Mouse (Mus musculus) intestine, embryonic 14.5 days (tissue): ENCODE data around the gene Dhx16. TPM values are rescaled to one million over a fixed set of nuclear protein-coding genes. Genes with fewer than 3 reads are reported as not detected.
A peak's percentile ranks its signal among the peaks of the same experiment; 100 is the strongest.

Experiments used
- ATAC-seq: fragments of 200-750 bp; cut with Nextera tagmentation; replicated peaks from 2 replicates; pipeline ENCODE4 v1.8.0; 2017; ENCODE audit warnings: low read depth, moderate number of reproducible peaks, moderate TSS enrichment, moderate library complexity; ENCODE audit not compliant: low FRiP score, low TSS enrichment
- DNase-seq: peaks from one replicate; pipeline ENCODE4 v3.0.0-alpha.2; 2018; ENCODE audit warnings: low spot score
- H3K27ac ChIP-seq: fragments of 300-500 bp; sonication (generic); 2 replicates; pipeline ENCODE4 v1.5.1; 2014; ENCODE audit warnings: low read depth, mild to moderate bottlenecking, control low read depth
- H3K27me3 ChIP-seq: fragments of 300-500 bp; sonication (generic); replicated peaks from 2 replicates; pipeline ENCODE4 v1.6.1; 2014; ENCODE audit warnings: low read length, control low read depth; ENCODE audit not compliant: control insufficient read depth, insufficient read depth
- H3K36me3 ChIP-seq: fragments of 300-500 bp; sonication (generic); 2 replicates; pipeline ENCODE4 v1.6.1; 2014; ENCODE audit warnings: low read length, control low read depth; ENCODE audit not compliant: control insufficient read depth, insufficient read depth
- H3K4me1 ChIP-seq: fragments of 300-500 bp; sonication (generic); replicated peaks from 2 replicates; pipeline ENCODE4 v1.6.1; 2014; ENCODE audit warnings: low read length, control low read depth, mixed read lengths; ENCODE audit not compliant: control insufficient read depth, insufficient read depth
- H3K4me2 ChIP-seq: fragments of 300-500 bp; sonication (generic); 2 replicates; pipeline ENCODE4 v1.6.1; 2014; ENCODE audit warnings: low read length
- H3K4me3 ChIP-seq: fragments of 300-500 bp; sonication (generic); 2 replicates; pipeline ENCODE4 v1.5.1; 2014; ENCODE audit warnings: low read depth, low read length, control low read depth, mixed read lengths
- H3K9ac ChIP-seq: fragments of 300-500 bp; sonication (generic); 2 replicates; pipeline ENCODE4 v1.6.1; 2014; ENCODE audit warnings: mild to moderate bottlenecking, low read length
- H3K9me3 ChIP-seq: fragments of 300-500 bp; sonication (generic); 2 replicates; pipeline ENCODE4 v1.6.1; 2016; ENCODE audit warnings: low read length, control low read depth; ENCODE audit not compliant: control insufficient read depth
- WGBS: fragments of 180-500 bp; shearing (Covaris S2); extraction: QIAGEN DNeasy Blood & Tissue Kit; methylation state at CpG from one replicate; pipeline ENCODE4 v1.1.7; 2014; 5-methylcytosine and 5-hydroxymethylcytosine counted together
- polyA plus RNA-seq: library from polyadenylated mRNA; unstranded; fragments of >200 nt; fragmentation: Nextera tagmentation; extraction: Ambion mirVana; gene quantifications from 2 replicates; pipeline ENCODE4 v1.2.1, GENCODE M21; 2014

Gene Dhx16
- polyA plus RNA-seq, 1 experiment from 2014 or later, result 46.1 TPM

GRCm38 (mm10) chr17:35914975-35915374 lies 35.4 kb downstream of the Dhx16 start:
- no peak for DNase-seq
- Histone ChIP-seq H3K4me3 (peak overlapping the region; percentile 60; the same call in 1 of the 2 replicates), H3K4me1 (peaks cover 14% of the 10 kb centered on the region), H3K9ac (no peak overlapping the region; the same call in 1 of the 2 replicates), H3K4me2 (peak overlapping the region; percentile 72), H3K27me3 (no peaks in the 10 kb centered on the region), H3K9me3 (no peaks in the 10 kb centered on the region), H3K36me3 (peaks cover 44% of the 10 kb centered on the region), H3K27ac (no peak overlapping the region)
- ATAC-seq, result no peak
- 80% methylated on average over 6 of the region's 6 CpGs for WGBS

- ATAC-seq, result no peak
- Histone ChIP-seq H3K36me3 (peaks cover 44% of the 10 kb centered on the region), H3K27ac (peak overlapping the region; percentile 99), H3K27me3 (no peaks in the 10 kb centered on the region), H3K4me2 (peak overlapping the region; percentile 72), H3K4me3 (peak overlapping the region; percentile 60), H3K4me1 (peaks cover 22% of the 10 kb centered on the region), H3K9me3 (no peaks in the 10 kb centered on the region), H3K9ac (peak overlapping the region; percentile 100)
- DNase-seq, result peak; percentile 59
- WGBS, result 2% methylated on average over 28 of the region's 28 CpGs
These were observed 36.1 kb downstream of the Dhx16 start for GRCm38 (mm10) chr17:35915538-35916296.

GRCm38 (mm10) chr17:35916297-35917142 lies 36.9 kb downstream of the Dhx16 start, which contains the start of the genes Mrps18b and Ppp1r10:
Gene Mrps18b, minus strand, starts transcription at chr17:35916389.
Gene Ppp1r10, plus strand, starts transcription at chr17:35916434.
- Histone ChIP-seq H3K27ac (peak within 1 kb of the TSS; percentile 99), H3K36me3 (peaks cover 37% of the 10 kb centered on the region), H3K4me1 (peaks cover 28% of the 10 kb centered on the region), H3K27me3 (no peaks in the 10 kb centered on the region), H3K4me2 (peak within 1 kb of the TSS; percentile 90), H3K9ac (peak within 1 kb of the TSS; percentile 100), H3K9me3 (no peaks in the 10 kb centered on the region), H3K4me3 (peak within 1 kb of the TSS; percentile 60)
- DNase-seq (peak; percentile 98), ATAC-seq (peak; percentile 91)
- WGBS, result under 1% methylated on average over 83 of the region's 83 CpGs

GRCm38 (mm10) chr17:35917143-35917462 lies 37.5 kb downstream of the Dhx16 start:
- Histone ChIP-seq H3K4me1 (peaks cover 28% of the 10 kb centered on the region), H3K27me3 (no peaks in the 10 kb centered on the region), H3K9ac (peak overlapping the region; percentile 100), H3K4me2 (peak overlapping the region; percentile 90), H3K9me3 (no peaks in the 10 kb centered on the region), H3K4me3 (peak overlapping the region; percentile 60), H3K36me3 (peaks cover 31% of the 10 kb centered on the region), H3K27ac (peak overlapping the region; percentile 99)
- ATAC-seq, result no peak
- DNase-seq, result no peak
- 0% methylated on average over 8 of the region's 8 CpGs for WGBS

- peak; percentile 79 for DNase-seq
These were observed 38.0 kb downstream of the Dhx16 start for GRCm38 (mm10) chr17:35917463-35918251.

GRCm38 (mm10) chr17:35918276-35919059 lies 38.8 kb downstream of the Dhx16 start:
- Histone ChIP-seq H3K9me3 (no peaks in the 10 kb centered on the region), H3K9ac (peak overlapping the region; percentile 100), H3K4me3 (peak overlapping the region; percentile 60), H3K27me3 (no peaks in the 10 kb centered on the region), H3K27ac (peak overlapping the region; percentile 99), H3K4me2 (peak overlapping the region; percentile 90), H3K36me3 (peaks cover 26% of the 10 kb centered on the region), H3K4me1 (peaks cover 28% of the 10 kb centered on the region)
- 0% methylated on average over 11 of the region's 11 CpGs for WGBS
- ATAC-seq, result no peak
- peak; percentile 86 for DNase-seq

More at GRCm38 (mm10) chr17:35917463-35918251, 38.0 kb downstream of the Dhx16 start:
- Histone ChIP-seq H3K4me1 (peaks cover 28% of the 10 kb centered on the region), H3K9ac (peak overlapping the region; percentile 100), H3K36me3 (peaks cover 26% of the 10 kb centered on the region), H3K27ac (peak overlapping the region; percentile 99), H3K4me2 (peak overlapping the region; percentile 90), H3K4me3 (peak overlapping the region; percentile 60), H3K27me3 (no peaks in the 10 kb centered on the region), H3K9me3 (no peaks in the 10 kb centered on the region)
- WGBS, result under 1% methylated on average over 13 of the region's 13 CpGs
- ATAC-seq, result no peak

GRCm38 (mm10) chr17:35919060-35919715 lies 39.6 kb downstream of the Dhx16 start:
- Histone ChIP-seq H3K4me1 (peaks cover 28% of the 10 kb centered on the region), H3K36me3 (peaks cover 26% of the 10 kb centered on the region)
- DNase-seq, result peak; percentile 91

More at GRCm38 (mm10) chr17:35919060-35919715, 39.6 kb downstream of the Dhx16 start:
- Histone ChIP-seq H3K9ac (peak overlapping the region; percentile 100), H3K27me3 (no peaks in the 10 kb centered on the region), H3K9me3 (no peaks in the 10 kb centered on the region), H3K4me2 (peak overlapping the region; percentile 90), H3K27ac (peak overlapping the region; percentile 99), H3K4me3 (peak overlapping the region; percentile 60)
- peak; percentile 18; the same call in 1 of the 2 replicates for ATAC-seq
- WGBS, result 12% methylated on average over 7 of the region's 7 CpGs
